Mouse (Mus musculus): ENCODE measurements around the gene Lsm8. TPM values are rescaled to one million over a fixed set of nuclear protein-coding genes. Genes with fewer than 3 reads are reported as not detected.
"Not testable (repeated sequence)": the region's sequence is repeated elsewhere in the genome, so short reads cannot be mapped to it uniquely, and the experiment has no call there.

Gene Lsm8
- polyA plus RNA-seq, 1 experiment from 2014 or later: 191 TPM

DNA sequence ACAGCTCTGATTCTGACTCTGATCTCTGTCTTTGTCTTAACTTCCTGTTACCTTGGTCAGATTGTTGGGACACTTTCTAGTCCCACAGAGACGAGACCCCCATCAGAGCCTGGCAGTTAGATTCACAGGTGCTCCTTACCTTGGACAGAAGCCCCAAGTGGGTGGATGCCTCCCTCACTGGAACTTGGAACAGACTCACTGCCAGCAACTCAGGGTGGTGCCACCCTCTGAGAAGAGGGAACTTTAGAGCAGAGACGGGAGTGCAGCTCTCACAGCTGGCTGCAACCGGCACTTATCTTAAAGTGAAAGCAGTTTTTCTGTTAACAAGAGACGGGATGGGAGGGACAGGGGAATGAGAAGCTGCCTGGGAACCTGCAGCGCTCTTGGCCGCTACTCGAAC, 2.8 kb upstream of the Lsm8 start:
- not testable (repeated sequence) for H3K4me3 ChIP-seq (ENCODE audit: low read depth, low read length); H3K27ac ChIP-seq (ENCODE audit: low read depth, low read length); DNase-seq (ENCODE audit: low spot score); H3K27me3 ChIP-seq (ENCODE audit: control insufficient read depth, insufficient read depth, low read length); H3K36me3 ChIP-seq (ENCODE audit: control insufficient read depth, insufficient read depth, low read length); H3K4me2 ChIP-seq (ENCODE audit: low read depth); H3K9me3 ChIP-seq (ENCODE audit: control insufficient read depth, low read length); H3K4me1 ChIP-seq (ENCODE audit: control insufficient read depth, insufficient read depth, low read length); ATAC-seq (ENCODE audit: insufficient read depth, low FRiP score, low TSS enrichment); H3K9ac ChIP-seq (ENCODE audit: low read length)
- WGBS: 65% methylated on average over 5 of the region's 7 CpGs

DNA sequence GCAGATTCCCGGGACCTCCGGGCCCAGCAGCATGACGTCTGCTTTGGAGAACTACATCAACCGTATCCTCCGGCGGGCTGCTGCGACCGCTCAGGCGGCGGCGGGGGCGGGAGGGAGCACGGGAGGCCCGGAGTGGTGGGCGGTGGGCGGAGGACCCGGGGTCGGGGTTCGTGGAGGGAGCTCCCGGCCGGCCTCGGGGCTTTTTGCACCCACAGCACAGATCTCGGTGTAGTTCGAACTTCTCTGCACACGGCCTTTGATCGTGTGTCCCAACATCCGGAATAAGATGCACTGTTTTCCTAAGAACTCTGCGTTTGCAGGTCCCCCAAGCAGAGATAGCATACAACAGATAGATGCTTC, 303 bp downstream of the Lsm8 start:
- DNase-seq (ENCODE audit: low spot score): no peak
- Histone ChIP-seq H3K27ac (ENCODE audit: low read depth, low read length) (peak overlapping the region; percentile 91), H3K9me3 (ENCODE audit: control insufficient read depth, low read length) (no peaks in the 10 kb centered on the region), H3K36me3 (ENCODE audit: control insufficient read depth, insufficient read depth, low read length) (peaks cover 3% of the 10 kb centered on the region; the same call in 1 of the 2 replicates), H3K9ac (ENCODE audit: low read length) (peak overlapping the region; percentile 95), H3K4me3 (ENCODE audit: low read depth, low read length) (peak overlapping the region; percentile 80), H3K27me3 (ENCODE audit: control insufficient read depth, insufficient read depth, low read length) (no peaks in the 10 kb centered on the region), H3K4me1 (ENCODE audit: control insufficient read depth, insufficient read depth, low read length) (peaks cover 7% of the 10 kb centered on the region; the same call in 1 of the 2 replicates), H3K4me2 (ENCODE audit: low read depth) (peak overlapping the region; percentile 70)
- no peak for ATAC-seq (ENCODE audit: insufficient read depth, low FRiP score, low TSS enrichment)
- WGBS: under 1% methylated on average over 22 of the region's 28 CpGs

DNA sequence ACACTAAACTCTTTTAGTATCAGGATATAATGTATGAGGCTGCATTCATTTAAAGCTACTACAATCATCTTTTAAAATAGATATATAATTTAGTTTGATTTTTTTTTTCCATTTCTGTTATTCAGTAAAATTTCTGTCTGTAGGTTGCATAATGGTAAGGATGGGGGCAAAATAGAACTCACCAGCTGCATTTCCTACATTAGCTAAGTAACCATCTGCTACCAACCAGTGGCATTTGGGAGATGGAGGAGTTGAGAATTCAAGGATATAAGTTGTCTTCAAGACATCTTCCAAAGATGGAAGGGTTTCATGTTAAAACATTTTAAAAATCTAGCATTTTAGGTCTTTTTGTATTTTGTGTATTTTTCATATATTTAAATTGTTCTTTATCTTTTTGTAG, 6.9 kb downstream of the Lsm8 start:
- Histone ChIP-seq H3K4me2 (ENCODE audit: low read depth) (no peak overlapping the region), H3K27me3 (ENCODE audit: control insufficient read depth, insufficient read depth, low read length) (no peaks in the 10 kb centered on the region), H3K36me3 (ENCODE audit: control insufficient read depth, insufficient read depth, low read length) (peaks cover 6% of the 10 kb centered on the region), H3K9me3 (ENCODE audit: control insufficient read depth, low read length) (no peaks in the 10 kb centered on the region), H3K4me1 (ENCODE audit: control insufficient read depth, insufficient read depth, low read length) (no peaks in the 10 kb centered on the region; the same call in 1 of the 2 replicates), H3K27ac (ENCODE audit: low read depth, low read length) (no peak overlapping the region), H3K9ac (ENCODE audit: low read length) (no peak overlapping the region), H3K4me3 (ENCODE audit: low read depth, low read length) (no peak overlapping the region)
- DNase-seq (ENCODE audit: low spot score) (no peak), ATAC-seq (ENCODE audit: insufficient read depth, low FRiP score, low TSS enrichment) (no peak)

DNA sequence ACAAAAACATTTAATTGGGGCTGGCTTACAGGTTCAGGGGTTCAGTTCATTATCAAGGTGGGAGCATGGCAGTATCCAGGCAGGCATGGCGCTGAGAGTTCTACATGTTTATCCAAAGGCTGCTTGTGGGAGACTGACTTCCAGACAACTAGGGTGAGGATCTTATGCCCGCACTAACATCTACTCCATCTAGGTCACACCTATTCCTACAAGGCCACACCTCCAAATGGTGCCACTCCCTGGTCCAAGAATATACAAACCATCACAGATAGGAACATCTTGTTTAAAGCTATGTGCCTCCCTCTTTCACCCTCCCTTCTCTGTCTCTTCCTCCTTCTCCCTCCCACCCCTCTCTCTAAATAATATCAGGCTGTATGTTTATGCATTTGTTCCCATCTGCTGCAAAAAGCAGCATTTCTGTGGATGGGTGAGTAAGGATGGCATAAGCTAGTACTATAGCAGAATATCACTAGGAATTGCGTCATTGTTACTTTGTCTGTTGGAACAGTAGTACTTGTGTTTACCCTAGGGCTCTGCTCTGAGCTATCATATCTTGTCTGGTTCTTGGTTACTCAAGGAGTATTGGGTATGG, 8.2 kb downstream of the Lsm8 start:
- Histone ChIP-seq H3K9me3 (ENCODE audit: control insufficient read depth, low read length) (no peaks in the 10 kb centered on the region), H3K4me1 (ENCODE audit: control insufficient read depth, insufficient read depth, low read length) (no peaks in the 10 kb centered on the region), H3K9ac (ENCODE audit: low read length) (no peak overlapping the region), H3K27me3 (ENCODE audit: control insufficient read depth, insufficient read depth, low read length) (no peaks in the 10 kb centered on the region), H3K4me2 (ENCODE audit: low read depth) (no peak overlapping the region), H3K27ac (ENCODE audit: low read depth, low read length) (no peak overlapping the region), H3K36me3 (ENCODE audit: control insufficient read depth, insufficient read depth, low read length) (peaks cover 6% of the 10 kb centered on the region), H3K4me3 (ENCODE audit: low read depth, low read length) (no peak overlapping the region)
- 97% methylated on average over 3 of the region's 3 CpGs for WGBS
- ATAC-seq (ENCODE audit: insufficient read depth, low FRiP score, low TSS enrichment): no peak
- no peak for DNase-seq (ENCODE audit: low spot score)

DNA sequence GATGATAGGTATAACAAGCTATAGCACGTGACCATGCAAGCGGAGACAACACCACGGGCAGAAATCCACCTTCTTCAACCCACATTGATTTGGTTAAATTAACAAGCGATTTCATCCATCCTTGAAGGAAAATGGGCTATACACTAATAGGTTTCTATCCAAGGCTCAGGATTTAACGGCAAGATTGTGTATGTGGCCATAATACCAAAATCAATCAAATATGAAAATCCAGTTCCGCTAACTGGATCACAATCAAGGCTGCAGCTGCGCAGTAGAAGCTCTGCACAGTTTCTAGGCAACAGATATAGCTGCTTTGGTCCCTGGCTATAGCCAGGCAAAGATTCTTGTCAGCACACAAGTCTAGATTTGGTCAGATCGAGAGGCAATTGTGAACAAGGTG, 17.6 kb downstream of the Lsm8 start, which contains the start of gene Ankrd7:
Ankrd7 (plus strand) TSS at position 301 of the 400 bp plus-strand sequence.
- no peak within 1 kb of the TSS for H3K4me2 ChIP-seq (ENCODE audit: low read depth)
- H3K4me3 ChIP-seq (ENCODE audit: low read depth, low read length): no peak within 1 kb of the TSS
- ATAC-seq (ENCODE audit: insufficient read depth, low FRiP score, low TSS enrichment) (no peak), DNase-seq (ENCODE audit: low spot score) (no peak)
- H3K9ac ChIP-seq (ENCODE audit: low read length): no peak within 1 kb of the TSS
- WGBS: 91% methylated on average over 8 of the region's 8 CpGs
- H3K27me3 ChIP-seq (ENCODE audit: control insufficient read depth, insufficient read depth, low read length): no peaks in the 10 kb centered on the region
- no peak within 1 kb of the TSS for H3K27ac ChIP-seq (ENCODE audit: low read depth, low read length)
- H3K36me3 ChIP-seq (ENCODE audit: control insufficient read depth, insufficient read depth, low read length): no peaks in the 10 kb centered on the region
- H3K4me1 ChIP-seq (ENCODE audit: control insufficient read depth, insufficient read depth, low read length): no peaks in the 10 kb centered on the region
- H3K9me3 ChIP-seq (ENCODE audit: control insufficient read depth, low read length): no peaks in the 10 kb centered on the region

DNA sequence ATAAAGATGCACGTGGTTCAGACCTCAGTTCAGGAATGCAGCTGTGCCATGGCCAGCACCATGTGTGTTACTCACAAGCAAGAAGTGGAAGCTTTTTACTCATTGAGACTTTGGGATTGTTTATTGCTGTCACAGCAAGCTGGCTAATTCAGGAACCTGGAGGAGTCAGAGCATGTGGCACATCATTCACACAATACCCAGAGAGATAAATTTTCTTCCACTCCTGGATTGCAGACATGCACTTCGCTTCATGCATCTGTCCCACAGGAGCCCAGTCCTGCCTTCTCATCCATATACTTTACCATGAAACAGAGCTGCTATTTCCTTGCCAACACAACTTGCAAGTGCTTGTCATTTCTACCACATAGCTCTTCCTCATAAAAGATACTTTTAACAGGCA, 40.7 kb downstream of the Lsm8 start:
- Histone ChIP-seq H3K4me3 (ENCODE audit: low read depth, low read length) (no peak overlapping the region), H3K27ac (ENCODE audit: low read depth, low read length) (no peak overlapping the region), H3K9ac (ENCODE audit: low read length) (no peak overlapping the region), H3K36me3 (ENCODE audit: control insufficient read depth, insufficient read depth, low read length) (no peaks in the 10 kb centered on the region), H3K9me3 (ENCODE audit: control insufficient read depth, low read length) (no peaks in the 10 kb centered on the region), H3K4me2 (ENCODE audit: low read depth) (no peak overlapping the region), H3K4me1 (ENCODE audit: control insufficient read depth, insufficient read depth, low read length) (no peaks in the 10 kb centered on the region), H3K27me3 (ENCODE audit: control insufficient read depth, insufficient read depth, low read length) (no peaks in the 10 kb centered on the region)
- no peak for DNase-seq (ENCODE audit: low spot score)
- 65% methylated on average over 2 of the region's 2 CpGs for WGBS
- ATAC-seq (ENCODE audit: insufficient read depth, low FRiP score, low TSS enrichment): no peak

DNA sequence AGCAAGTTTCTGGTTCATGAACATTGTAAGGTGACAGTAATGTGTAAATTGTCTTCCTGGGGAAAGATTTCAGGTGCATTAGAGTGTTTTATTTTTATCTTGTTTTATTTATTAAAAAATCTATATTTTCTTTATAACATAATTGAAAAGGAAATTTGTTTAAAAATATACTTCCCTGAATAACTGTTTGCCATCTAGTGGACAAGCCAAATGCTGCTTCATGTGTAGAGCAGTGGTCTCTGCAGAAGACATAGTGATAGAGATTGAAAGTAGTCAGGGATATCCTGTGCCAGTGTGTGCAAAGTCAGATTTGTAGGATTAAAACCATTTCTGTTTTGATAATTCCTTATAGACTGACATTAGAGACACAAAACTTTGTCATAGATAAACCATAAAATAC, 45.8 kb downstream of the Lsm8 start:
- no peak overlapping the region for H3K27ac ChIP-seq (ENCODE audit: low read depth, low read length)
- ATAC-seq (ENCODE audit: insufficient read depth, low FRiP score, low TSS enrichment): no peak
- H3K9me3 ChIP-seq (ENCODE audit: control insufficient read depth, low read length): no peaks in the 10 kb centered on the region
- H3K4me3 ChIP-seq (ENCODE audit: low read depth, low read length): no peak overlapping the region
- H3K27me3 ChIP-seq (ENCODE audit: control insufficient read depth, insufficient read depth, low read length): no peaks in the 10 kb centered on the region
- no peak for DNase-seq (ENCODE audit: low spot score)
- H3K9ac ChIP-seq (ENCODE audit: low read length): no peak overlapping the region
- no peak overlapping the region for H3K4me2 ChIP-seq (ENCODE audit: low read depth)
- no peaks in the 10 kb centered on the region for H3K4me1 ChIP-seq (ENCODE audit: control insufficient read depth, insufficient read depth, low read length)
- no peaks in the 10 kb centered on the region for H3K36me3 ChIP-seq (ENCODE audit: control insufficient read depth, insufficient read depth, low read length)

Other genes starting within 250 kb of the Lsm8 start
- gene Ankrd7, start 17.7 kb downstream of the Lsm8 start, polyA plus RNA-seq (2014; fragmentation: Nextera tagmentation; extraction: Ambion mirVana): 0.25 TPM in 1 of 2 replicates, not detected in the other

All from neural tube, embryonic 11.5 days (tissue).